Mouse (Mus musculus) G1E-ER4 (cell line): Measurements from ENCODE around the gene Rpl3l. TPM values are rescaled to one million over a fixed set of nuclear protein-coding genes. Genes with fewer than 3 reads are reported as not detected.

Experiments used
- GATA1 ChIP-seq: IDR thresholded peaks from one replicate; pipeline ENCODE4 v1.8.0; 2012; ENCODE audit warnings: low read length, inconsistent platforms
- polyA plus RNA-seq: library from polyadenylated mRNA; stranded (reverse); fragments of >175 nt; gene quantifications from 2 replicates; pipeline ENCODE4 v1.2.3, GENCODE M21; 2012

Rpl3l gene
- polyA plus RNA-seq, 1 experiment: not detected

DNA sequence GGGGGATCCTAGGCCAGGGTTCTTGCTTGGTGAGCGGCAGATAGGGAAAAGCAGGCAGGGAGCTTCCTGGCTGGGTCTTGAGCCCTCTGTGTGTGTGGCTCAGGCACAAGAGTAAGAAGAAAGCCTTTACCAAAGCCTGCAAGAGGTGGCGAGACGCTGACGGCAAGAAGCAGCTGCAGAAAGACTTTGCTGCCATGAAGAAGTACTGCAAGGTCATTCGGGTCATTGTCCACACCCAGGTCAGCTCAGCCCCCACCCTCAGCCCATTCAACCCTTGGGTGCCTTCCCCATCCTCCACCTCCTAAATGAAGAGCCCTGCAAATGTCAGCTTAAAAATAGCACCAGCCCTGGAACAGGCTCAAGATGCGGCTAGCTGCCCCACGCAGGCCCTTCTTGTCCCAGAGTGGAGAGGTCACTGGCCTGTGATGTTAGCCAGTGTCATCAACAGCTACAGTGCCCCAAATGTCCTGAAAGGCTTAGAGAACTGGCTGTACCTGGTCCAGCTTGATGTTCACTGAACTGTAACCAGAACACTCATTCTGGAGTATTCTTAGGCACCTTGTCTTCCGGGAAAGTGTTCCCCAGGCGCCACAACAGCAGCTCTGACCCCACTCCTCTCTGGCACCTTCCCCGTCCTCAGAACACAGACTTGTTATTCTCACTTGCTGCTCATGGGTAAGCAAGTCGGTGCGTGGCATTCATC, 4.8 kb downstream of the Rpl3l start:
- no peak for TF ChIP-seq GATA1

GRCm38 (mm10) chr17:24733434-24734050, 5.9 kb downstream of the Rpl3l start:
- TF ChIP-seq GATA1: no peak

DNA sequence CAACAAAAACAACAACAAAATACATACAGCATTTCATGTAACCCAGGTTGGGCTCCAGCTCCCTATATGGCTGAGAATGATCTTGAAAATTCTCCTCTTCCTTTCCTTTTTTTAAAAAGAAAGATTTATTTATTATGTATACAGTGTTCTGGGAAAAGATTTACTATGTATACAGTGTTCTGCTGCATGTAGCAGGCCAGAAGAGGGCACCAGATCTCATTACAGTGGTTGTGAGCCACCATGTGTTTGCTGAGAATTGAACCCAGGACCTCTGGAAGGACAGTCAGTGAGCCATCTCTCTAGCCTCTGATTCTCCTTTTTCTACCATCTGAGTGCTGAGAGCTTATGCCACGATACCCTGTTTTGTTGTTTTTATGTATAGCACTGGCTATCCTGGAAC, 6.9 kb downstream of the Rpl3l start:
- no peak for TF ChIP-seq GATA1

DNA sequence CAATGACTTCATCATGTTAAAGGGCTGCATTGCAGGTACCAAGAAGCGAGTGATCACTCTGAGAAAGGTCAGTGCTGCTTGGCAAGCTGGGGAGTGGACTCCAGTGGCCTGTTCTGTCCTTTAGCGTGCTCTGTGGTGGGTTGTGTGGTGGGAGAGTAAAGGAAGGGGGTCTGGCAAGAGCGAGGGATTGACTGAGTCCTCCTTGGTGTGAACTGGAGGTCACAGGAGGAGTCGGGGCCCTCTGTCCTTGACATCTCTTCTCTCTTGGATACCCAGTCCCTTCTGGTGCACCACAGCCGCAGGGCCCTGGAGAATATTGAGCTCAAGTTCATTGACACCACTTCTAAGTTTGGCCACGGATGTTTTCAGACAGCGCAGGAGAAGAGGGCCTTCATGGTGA, 7.8 kb downstream of the Rpl3l start:
- no peak for TF ChIP-seq GATA1

- no peak for TF ChIP-seq GATA1
Measured at GRCm38 (mm10) chr17:24736330-24737051, 8.9 kb downstream of the Rpl3l start, which contains the start of gene Msrb1. TSS of gene Msrb1 (plus strand) at chr17:24736642.

GRCm38 (mm10) chr17:24737135-24737810, 9.7 kb downstream of the Rpl3l start:
- no peak for TF ChIP-seq GATA1

DNA sequence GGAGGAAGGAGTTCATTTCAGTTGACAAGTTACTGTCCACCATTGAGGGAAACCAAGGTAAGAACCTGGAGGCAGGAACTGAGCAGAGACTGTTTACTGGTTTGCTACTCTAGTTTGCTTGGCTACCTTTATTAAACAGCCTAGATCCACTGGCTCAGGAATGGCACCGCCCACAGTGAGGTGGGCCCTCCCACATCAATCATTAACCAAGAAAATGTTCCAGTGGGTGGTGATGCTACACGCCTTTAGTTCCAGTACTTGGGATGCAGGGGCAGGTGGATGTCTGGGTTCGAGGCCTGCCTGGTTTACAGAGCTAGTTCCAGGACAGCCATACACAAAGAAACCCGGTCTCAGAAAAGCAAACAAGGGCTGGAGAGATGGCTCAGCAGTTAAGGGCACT, 10.6 kb downstream of the Rpl3l start:
- no peak for TF ChIP-seq GATA1

DNA sequence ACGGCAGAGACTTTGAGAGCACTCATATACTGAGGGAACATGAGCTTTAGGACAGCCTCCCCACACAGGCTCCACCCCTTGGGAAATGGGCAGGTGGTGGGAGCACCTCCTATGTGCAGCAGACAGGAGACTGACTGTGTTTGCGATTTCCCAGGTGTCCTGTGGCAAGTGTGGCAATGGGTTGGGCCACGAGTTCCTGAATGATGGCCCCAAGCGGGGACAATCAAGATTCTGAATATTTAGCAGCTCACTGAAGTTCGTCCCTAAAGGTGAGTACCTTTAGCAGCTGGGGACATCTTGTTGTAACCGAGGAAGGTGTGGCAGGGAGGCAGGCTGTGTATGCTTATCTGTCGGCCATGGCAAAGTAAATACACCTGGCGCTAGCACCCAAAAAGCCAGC, 12.3 kb downstream of the Rpl3l start:
- no peak for TF ChIP-seq GATA1

GRCm38 (mm10) chr17:24742307-24742706, 14.7 kb downstream of the Rpl3l start:
- no peak for TF ChIP-seq GATA1

DNA sequence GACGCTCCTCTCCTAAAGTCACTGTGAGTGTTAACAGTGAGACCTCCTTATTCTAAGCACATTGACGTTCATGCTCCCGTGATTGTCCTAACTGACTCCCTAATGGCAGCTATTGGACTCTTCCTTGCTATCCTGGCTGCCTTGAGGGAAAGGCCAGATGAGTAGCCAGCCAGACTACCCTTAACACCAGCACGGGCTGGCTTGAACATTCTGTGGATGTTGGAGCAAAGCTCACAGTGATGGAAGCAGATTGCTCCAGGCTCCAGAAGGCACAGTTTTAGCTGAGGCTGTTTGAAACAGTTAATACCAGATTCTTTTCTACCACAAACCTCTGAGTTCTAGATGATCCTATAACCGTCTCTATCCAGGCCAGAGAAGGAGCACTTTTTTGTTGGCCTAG, 16.3 kb downstream of the Rpl3l start:
- no peak for TF ChIP-seq GATA1

DNA sequence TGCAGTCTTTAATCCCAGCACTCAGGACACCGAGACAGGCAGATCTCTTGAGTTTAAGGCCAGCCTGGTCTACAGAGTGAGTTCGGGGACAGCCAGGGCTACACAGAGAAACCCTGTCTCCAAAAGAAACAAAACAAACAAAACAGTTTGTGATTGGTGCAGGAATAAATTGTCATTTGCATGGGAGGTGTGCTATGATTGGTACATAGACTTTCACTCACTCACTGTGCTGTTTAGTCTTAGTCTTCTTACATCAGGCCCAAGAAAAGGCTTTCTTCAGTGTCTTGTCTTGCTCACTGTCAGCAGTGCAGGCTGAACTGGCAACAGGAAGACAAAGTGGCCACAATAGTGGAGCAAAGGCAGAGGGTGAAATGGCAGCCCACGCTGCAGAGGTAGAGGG, 16.8 kb downstream of the Rpl3l start:
- TF ChIP-seq GATA1: no peak

DNA sequence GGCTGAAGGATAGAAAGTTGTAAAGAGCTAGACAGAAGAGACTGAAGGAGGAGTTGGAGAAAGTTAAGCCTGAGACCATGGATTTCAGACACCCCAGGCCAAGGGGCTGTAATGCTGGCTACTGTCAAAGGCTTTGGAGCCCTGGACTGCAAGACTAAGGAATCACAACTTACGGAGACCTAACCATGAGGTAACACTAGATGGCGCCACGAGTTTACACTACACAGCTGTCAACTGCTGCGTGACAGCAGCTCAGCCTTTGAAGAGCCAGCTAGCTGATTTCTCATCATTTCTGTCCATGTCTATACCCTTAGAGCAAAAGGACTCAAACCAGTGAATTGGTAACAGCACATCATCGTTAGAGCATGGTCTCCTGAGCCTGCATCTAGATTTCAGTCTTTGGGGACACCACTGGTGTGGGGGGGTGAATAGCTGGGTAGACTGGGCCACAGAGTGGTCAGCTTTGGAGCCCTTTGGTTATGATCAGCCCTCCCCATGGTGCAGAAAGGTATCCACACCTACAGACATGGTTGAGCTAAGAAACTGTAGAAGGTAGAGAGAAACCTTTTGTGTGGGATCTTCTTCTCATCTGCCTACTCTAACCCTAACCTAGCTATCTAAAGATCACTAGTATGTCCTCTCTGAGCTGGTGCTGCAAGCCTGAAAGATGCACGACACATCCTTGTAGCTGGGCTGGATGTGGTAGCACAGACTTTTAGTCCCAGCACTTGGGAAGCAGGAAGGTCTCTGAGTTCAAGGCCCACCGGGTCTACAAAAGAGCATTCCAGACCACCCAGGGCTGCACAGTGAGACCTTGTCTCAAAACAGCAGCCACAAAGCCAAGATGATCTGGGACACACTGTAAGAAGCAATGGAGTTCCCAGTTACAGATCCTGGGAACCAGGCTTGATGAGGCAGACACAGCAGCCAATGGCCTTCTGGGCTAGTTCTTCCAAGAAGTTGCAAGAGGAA, 18.2 kb downstream of the Rpl3l start:
- TF ChIP-seq GATA1: no peak

DNA sequence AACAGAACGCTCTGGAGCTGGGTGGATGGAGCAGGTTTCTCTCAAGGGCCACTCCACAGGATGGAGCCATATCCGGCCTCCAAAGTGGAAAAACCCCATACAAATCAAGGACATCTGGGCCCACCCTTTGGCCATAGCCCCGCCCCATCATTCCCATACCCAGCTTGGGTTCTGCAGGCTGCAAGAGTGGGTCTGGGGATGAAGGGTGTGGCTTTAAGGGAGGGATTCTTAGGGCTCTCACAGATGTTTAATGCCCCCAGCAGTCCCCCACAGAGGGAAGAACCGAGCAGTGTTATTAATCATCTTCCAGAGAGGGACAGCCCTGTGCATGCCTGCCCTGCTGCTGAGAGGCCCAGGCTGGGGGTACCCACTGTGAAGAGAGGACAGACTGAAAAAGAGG, 19.4 kb downstream of the Rpl3l start:
- TF ChIP-seq GATA1: no peak

DNA sequence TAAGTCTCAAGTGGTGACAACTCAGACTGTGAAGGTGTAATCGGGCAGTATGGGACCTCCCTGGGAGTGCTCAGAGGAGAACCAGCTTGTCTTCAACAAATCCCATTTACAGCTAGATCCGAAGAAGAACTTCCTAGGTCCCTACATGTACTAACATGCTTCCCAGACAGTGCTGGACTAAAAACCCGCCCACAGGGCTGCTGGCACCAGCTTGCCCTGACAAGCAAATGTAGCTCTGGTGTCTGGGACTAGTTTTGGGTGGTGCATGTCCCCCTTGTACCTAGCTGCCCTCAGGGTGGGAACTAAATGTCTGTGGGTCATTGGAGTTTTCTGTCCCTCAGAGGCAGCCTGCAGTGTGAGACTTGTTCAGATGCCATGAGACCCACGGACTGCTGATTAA, 23.9 kb downstream of the Rpl3l start:
- TF ChIP-seq GATA1: no peak
